Mouse (Mus musculus) heart, adult 2 months (tissue): ENCODE data around the gene Olfr1373. TPM values are rescaled to one million over a fixed set of nuclear protein-coding genes. Genes with fewer than 3 reads are reported as not detected.

Source experiments
- DNase-seq, 2 experiments: peaks; one replicate each; pipeline ENCODE4 v3.0.0; 2021
- H3K27ac ChIP-seq: fragments of 200-600 bp; 2 replicates; pipeline ENCODE4 v1.8.1; 2022
- H3K27me3 ChIP-seq: fragments of 200-500 bp; 2 replicates; pipeline ENCODE4 v1.6.1; 2012; ENCODE audit warnings: mild to moderate bottlenecking, low read length, inconsistent platforms, mixed read lengths; ENCODE audit not compliant: control insufficient read depth, insufficient read depth
- H3K36me3 ChIP-seq: fragments of 200-500 bp; 2 replicates; pipeline ENCODE4 v1.6.1; 2012; ENCODE audit warnings: low read length, inconsistent platforms; ENCODE audit not compliant: control insufficient read depth, insufficient read depth
- H3K4me1 ChIP-seq: fragments of 200-500 bp; 2 replicates; pipeline ENCODE4 v1.6.1; 2011; ENCODE audit warnings: low read length; ENCODE audit not compliant: control insufficient read depth, insufficient read depth
- H3K4me3 ChIP-seq: fragments of 200-600 bp; 2 replicates; pipeline ENCODE4 v1.8.1; 2022
- H3K79me2 ChIP-seq: fragments of 200-500 bp; replicated peaks from 2 replicates; pipeline ENCODE4 v1.6.1; 2012; ENCODE audit warnings: mild to moderate bottlenecking, inconsistent platforms, low read length, moderate library complexity, mixed read lengths; ENCODE audit not compliant: control insufficient read depth, insufficient read depth
- H3K9ac ChIP-seq: fragments of 200-500 bp; 2 replicates; pipeline ENCODE4 v1.6.1; 2012; ENCODE audit warnings: low read depth, mild to moderate bottlenecking, control low read depth, inconsistent platforms, low read length, mixed read lengths
- CTCF ChIP-seq: fragments of 200-600 bp; IDR thresholded peaks from 2 replicates; pipeline ENCODE4 v1.8.1; 2022; ENCODE audit warnings: antibody characterized with exemption, mild to moderate bottlenecking, moderate library complexity
- EP300 ChIP-seq: fragments of 200-500 bp; IDR thresholded peaks from 2 replicates; pipeline ENCODE4 v1.6.1; 2011; ENCODE audit warnings: low read depth, low read length, control low read depth; ENCODE audit not compliant: insufficient read depth
- POLR2A ChIP-seq: fragments of 200-500 bp; IDR thresholded peaks from 2 replicates; pipeline ENCODE4 v1.6.1; 2011; ENCODE audit warnings: mild to moderate bottlenecking, low read depth, low read length, control low read depth; ENCODE audit not compliant: insufficient read depth
- WGBS: fragments of 180-500 bp; shearing (Covaris S2); methylation state at CpG from one replicate; pipeline ENCODE4 v1.1.7; 2018; 5-methylcytosine and 5-hydroxymethylcytosine counted together
- intact Hi-C: fragments of 180-260 bp; cut with DNase I; formaldehyde crosslinking; loops from one replicate; pipeline ENCODE4 v1.15.1; 2025
- polyA plus RNA-seq: library from polyadenylated mRNA; depleted of rRNA; stranded (reverse); fragments of >200 nt; gene quantifications from 2 replicates; pipeline ENCODE4 v1.2.3, GENCODE M21; 2012
- total RNA-seq, 2 experiments: library from RNA; stranded (reverse); gene quantifications; 2 replicates each; pipeline ENCODE4 v1.2.3; 2021

The Olfr1373 gene
- total and polyA plus RNA-seq, 3 experiments, result not detected

GRCm38 (mm10) chr11:52115479-52115878, 29.8 kb downstream of the Olfr1373 start:
- WGBS, result 90% methylated on average over 3 of the region's 3 CpGs
- TF ChIP-seq EP300 (no peak), CTCF (no peak), POLR2A (no peak)
- intact Hi-C loops, result no loop called here
- H3K9ac ChIP-seq, result no peak overlapping the region
- H3K4me3 ChIP-seq, result no peak overlapping the region
- DNase-seq, result no peak
- peaks cover 3% of the 10 kb centered on the region for H3K79me2 ChIP-seq
- peaks cover 52% of the 10 kb centered on the region for H3K36me3 ChIP-seq
- no peak overlapping the region for H3K27ac ChIP-seq
- no peaks in the 10 kb centered on the region for H3K27me3 ChIP-seq
- peaks cover 2% of the 10 kb centered on the region for H3K4me1 ChIP-seq

- Histone ChIP-seq H3K9ac (no peak overlapping the region), H3K79me2 (peaks cover 14% of the 10 kb centered on the region), H3K27ac (no peak overlapping the region), H3K27me3 (no peaks in the 10 kb centered on the region), H3K36me3 (peaks cover 49% of the 10 kb centered on the region), H3K4me3 (no peak overlapping the region), H3K4me1 (peaks cover 15% of the 10 kb centered on the region)
- 40% methylated on average over 1 of the region's 1 CpGs for WGBS
- intact Hi-C loops, result no loop called here
- no peak for TF ChIP-seq CTCF
- TF ChIP-seq POLR2A, result no peak
- no peak for TF ChIP-seq EP300
- DNase-seq, result no peak
These were observed 35.9 kb downstream of the Olfr1373 start for GRCm38 (mm10) chr11:52109421-52109820.

GRCm38 (mm10) chr11:52108796-52109195, 36.5 kb downstream of the Olfr1373 start:
- H3K9ac ChIP-seq, result no peak overlapping the region

GRCm38 (mm10) chr11:52106438-52106837, 38.9 kb downstream of the Olfr1373 start:
- peaks cover 21% of the 10 kb centered on the region for H3K4me1 ChIP-seq
- no peak overlapping the region for H3K27ac ChIP-seq
- H3K36me3 ChIP-seq, result peaks cover 52% of the 10 kb centered on the region
- peaks cover 14% of the 10 kb centered on the region for H3K79me2 ChIP-seq
- intact Hi-C loops, result no loop called here
- no peak overlapping the region for H3K4me3 ChIP-seq
- no peak for DNase-seq
- TF ChIP-seq CTCF, result no peak
- TF ChIP-seq EP300, result no peak
- TF ChIP-seq POLR2A, result no peak
- H3K9ac ChIP-seq, result no peak overlapping the region
- H3K27me3 ChIP-seq, result no peaks in the 10 kb centered on the region
- WGBS, result 80% methylated on average over 1 of the region's 1 CpGs

More at GRCm38 (mm10) chr11:52108796-52109195, 36.5 kb downstream of the Olfr1373 start:
- H3K27ac ChIP-seq, result no peak overlapping the region
- WGBS, result 68% methylated on average over 5 of the region's 5 CpGs
- no peak for TF ChIP-seq CTCF
- TF ChIP-seq EP300, result no peak
- intact Hi-C loops, result no loop called here
- DNase-seq, result no peak
- H3K36me3 ChIP-seq, result peaks cover 46% of the 10 kb centered on the region
- no peak overlapping the region for H3K4me3 ChIP-seq
- H3K4me1 ChIP-seq, result peaks cover 19% of the 10 kb centered on the region
- H3K79me2 ChIP-seq, result peaks cover 17% of the 10 kb centered on the region
- H3K27me3 ChIP-seq, result no peaks in the 10 kb centered on the region

GRCm38 (mm10) chr11:52106037-52106436, 39.3 kb downstream of the Olfr1373 start:
- DNase-seq, result no peak
- Histone ChIP-seq H3K79me2 (peaks cover 18% of the 10 kb centered on the region), H3K9ac (no peak overlapping the region), H3K4me3 (no peak overlapping the region), H3K36me3 (peaks cover 52% of the 10 kb centered on the region), H3K27ac (peak overlapping the region; percentile 71), H3K4me1 (peaks cover 24% of the 10 kb centered on the region), H3K27me3 (no peaks in the 10 kb centered on the region)
- WGBS, result 63% methylated on average over 2 of the region's 2 CpGs
- TF ChIP-seq EP300, result no peak
- TF ChIP-seq CTCF, result no peak
- TF ChIP-seq POLR2A, result no peak
- intact Hi-C loops, result no loop called here

GRCm38 (mm10) chr11:52105503-52105902, 39.8 kb downstream of the Olfr1373 start:
- intact Hi-C loops, result no loop called here
- no peak for DNase-seq
- no peak overlapping the region for H3K4me3 ChIP-seq
- peaks cover 26% of the 10 kb centered on the region for H3K4me1 ChIP-seq
- H3K27ac ChIP-seq, result peak overlapping the region; percentile 71
- TF ChIP-seq CTCF, result no peak
- no peak for TF ChIP-seq EP300
- TF ChIP-seq POLR2A, result no peak
- no peaks in the 10 kb centered on the region for H3K27me3 ChIP-seq
- no peak overlapping the region for H3K9ac ChIP-seq
- H3K79me2 ChIP-seq, result peaks cover 19% of the 10 kb centered on the region
- peaks cover 55% of the 10 kb centered on the region for H3K36me3 ChIP-seq
